Mouse (Mus musculus) gastrocnemius, adult 8-10 months (tissue): ENCODE results near the gene Gm20388. TPM values are rescaled to one million over a fixed set of nuclear protein-coding genes. Genes with fewer than 3 reads are reported as not detected.
"Not testable (repeated sequence)": the region's sequence is repeated elsewhere in the genome, so short reads cannot be mapped to it uniquely, and the experiment has no call there.

Experiments
- DNase-seq, 2 experiments: peaks; one replicate each; pipeline ENCODE4 v3.0.0; 2022; ENCODE audit warnings: low spot score in 2 of 2
- total RNA-seq, 4 experiments: library from RNA; stranded (reverse); gene quantifications; 2 replicates each; pipeline ENCODE4 v1.2.4; 2022

Gene Gm20388
- total RNA-seq, 4 experiments from 2014 or later: 4.4 to 20.0 (median 7.9) TPM; not detected in 1

GRCm38 (mm10) chr8:121393111-121393510 is 1482.5 kb downstream of the Gm20388 start:
- DNase-seq: no peak

GRCm38 (mm10) chr8:121394686-121395085 is 1484.0 kb downstream of the Gm20388 start:
- DNase-seq: no peak

DNA sequence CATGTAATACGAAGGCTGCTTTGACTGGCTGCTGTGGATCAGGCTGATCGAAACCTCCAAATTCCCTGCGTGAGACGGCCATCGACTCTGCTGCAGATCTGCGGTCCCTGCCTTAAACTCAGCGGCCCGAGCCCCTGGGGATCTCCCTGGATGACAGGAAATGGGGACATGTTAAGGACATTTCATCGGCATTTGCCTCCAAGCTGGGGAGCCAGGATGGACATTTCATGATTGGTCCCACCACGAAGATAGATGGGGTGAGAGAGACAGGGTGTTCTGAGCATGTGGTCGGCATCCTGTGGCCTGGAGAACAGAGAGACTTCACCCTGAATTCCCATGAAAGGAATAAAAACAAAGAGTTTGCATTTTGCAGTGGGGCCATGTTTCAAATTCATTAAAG is 1484.7 kb downstream of the Gm20388 start:
- no peak for DNase-seq

DNA sequence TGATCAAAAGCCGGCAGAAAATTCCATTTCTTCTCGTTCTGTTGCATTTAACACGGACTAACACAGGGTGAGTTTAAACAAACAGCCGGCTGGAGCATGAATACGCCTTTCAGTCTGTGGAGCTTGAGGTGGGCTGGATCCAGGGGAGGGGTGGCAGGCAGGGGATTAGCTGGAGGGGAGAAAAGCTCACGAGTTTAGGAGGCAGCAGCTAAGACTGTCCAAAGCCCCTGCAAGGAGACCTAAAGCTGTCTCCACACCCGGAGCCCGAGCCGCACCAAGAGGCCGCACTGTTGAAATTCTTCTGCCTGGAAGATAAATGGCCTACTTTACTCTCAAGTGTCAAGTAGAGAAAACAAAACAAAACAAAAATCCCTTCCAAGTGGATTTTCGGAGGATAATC is 1485.5 kb downstream of the Gm20388 start:
- no peak for DNase-seq

GRCm38 (mm10) chr8:121397201-121397698 is 1486.6 kb downstream of the Gm20388 start:
- no peak for DNase-seq

DNA sequence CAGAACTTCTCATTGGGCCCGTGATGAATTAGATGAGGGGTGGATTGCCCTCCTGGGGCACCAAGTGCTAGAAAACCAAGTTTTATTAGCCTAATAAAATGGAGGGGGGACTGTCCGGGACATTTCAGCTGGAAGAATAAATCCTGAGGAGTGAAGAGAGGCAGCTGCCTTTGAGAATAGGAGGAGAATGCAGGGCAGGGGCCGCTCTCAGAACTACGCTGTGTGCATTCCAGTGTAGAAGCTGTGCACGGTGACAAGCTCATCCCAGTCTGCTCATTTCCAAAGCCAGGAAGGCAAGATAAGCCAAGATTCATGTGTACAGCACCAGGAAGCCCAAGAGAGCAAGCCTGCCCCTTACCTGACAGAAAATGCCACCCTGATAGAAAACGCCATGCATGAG is 1487.4 kb downstream of the Gm20388 start:
- DNase-seq: no peak

- DNase-seq: no peak
Observed at GRCm38 (mm10) chr8:121398724-121399123, 1488.1 kb downstream of the Gm20388 start.

DNA sequence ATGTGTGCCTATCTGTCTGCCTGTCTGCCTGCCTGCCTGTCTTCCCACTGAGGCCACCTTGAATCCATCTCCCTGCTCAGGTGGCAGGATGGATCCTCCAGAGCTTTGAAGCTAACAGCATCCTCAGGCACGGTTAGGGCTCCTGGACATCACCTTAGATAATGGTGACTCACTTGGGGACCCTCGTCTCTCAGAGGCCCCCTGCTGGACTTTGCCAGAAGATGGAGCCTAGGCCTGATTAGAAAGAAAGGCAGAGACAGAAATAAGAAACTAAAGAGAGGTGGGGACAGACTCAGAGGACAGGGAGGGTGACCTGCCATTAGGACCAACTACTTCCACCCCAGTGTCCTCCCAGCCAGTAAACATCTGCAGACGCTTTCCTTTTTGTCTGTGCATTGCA is 1488.5 kb downstream of the Gm20388 start:
- no peak for DNase-seq

DNA sequence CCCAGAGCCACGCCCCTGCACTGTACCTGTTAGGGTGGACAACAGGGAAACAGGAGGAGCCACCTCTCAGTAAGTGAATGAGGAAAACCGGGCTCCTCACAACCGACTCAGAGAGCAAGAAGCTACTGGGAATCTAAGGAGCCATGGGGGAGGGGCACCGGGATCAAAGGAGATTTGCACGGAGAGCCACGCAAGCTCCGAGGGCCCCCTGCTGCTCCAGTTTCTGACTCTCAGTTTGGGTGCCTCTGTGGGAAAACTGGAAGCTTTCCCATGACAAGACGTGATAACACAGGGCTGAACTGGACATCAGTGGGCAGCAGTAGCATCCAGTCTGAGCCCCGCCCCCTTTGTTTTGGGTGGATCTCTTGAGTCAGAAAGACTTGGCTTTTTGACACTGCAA is 1489.9 kb downstream of the Gm20388 start:
- DNase-seq: no peak

DNA sequence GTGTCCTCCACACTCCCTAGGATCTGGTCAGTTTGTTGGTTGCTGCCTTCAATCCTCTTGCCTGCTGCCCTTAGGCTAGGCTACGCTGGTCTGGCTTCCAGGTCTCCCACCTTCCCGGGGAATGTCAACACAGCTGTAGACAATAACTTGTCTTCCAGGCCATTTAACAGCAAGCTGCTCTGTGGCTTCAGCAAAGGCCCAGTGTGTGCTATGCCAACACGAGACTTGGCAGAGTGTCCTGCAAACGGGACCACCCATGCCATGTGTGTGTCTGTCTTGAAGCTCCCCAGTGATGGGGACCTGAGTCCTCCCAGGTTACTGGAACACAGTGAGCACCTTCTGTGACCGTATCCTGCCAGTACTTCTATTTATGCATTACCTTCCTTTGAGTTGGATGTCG is 1493.2 kb downstream of the Gm20388 start:
- DNase-seq: no peak

GRCm38 (mm10) chr8:121418081-121418480 is 1507.4 kb downstream of the Gm20388 start:
- no peak for DNase-seq

- DNase-seq: no peak
Observed at GRCm38 (mm10) chr8:121419551-121419950, 1508.9 kb downstream of the Gm20388 start.

GRCm38 (mm10) chr8:121421009-121421408 is 1510.4 kb downstream of the Gm20388 start:
- DNase-seq: no peak

- DNase-seq: no peak
Observed at GRCm38 (mm10) chr8:121424080-121424479, 1513.4 kb downstream of the Gm20388 start.

- DNase-seq: no peak
Observed at GRCm38 (mm10) chr8:121424600-121424999, 1514.0 kb downstream of the Gm20388 start.

GRCm38 (mm10) chr8:121431499-121431898 is 1520.9 kb downstream of the Gm20388 start:
- no peak for DNase-seq

DNA sequence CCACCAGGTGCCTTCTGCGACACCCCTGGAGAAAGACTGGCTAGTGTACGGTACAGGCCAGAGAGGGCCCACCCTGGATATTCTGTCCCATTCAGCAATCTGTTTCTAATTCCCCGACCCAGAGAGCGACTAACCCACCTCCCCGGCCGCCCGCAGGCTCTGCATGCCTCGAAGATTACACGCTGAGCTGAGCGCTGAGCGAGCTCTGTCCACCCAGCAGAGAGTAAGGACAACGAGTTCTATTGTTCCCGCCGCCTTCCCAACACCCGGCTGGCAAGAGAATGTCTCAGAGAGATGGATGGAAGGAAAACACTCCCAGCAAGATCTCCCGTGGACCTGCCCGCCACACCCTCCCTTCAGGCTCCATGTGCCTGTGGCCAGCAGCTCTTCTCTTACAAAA is 1522.8 kb downstream of the Gm20388 start:
- no peak for DNase-seq

- no peak for DNase-seq
Observed at GRCm38 (mm10) chr8:121436656-121437055, 1526.0 kb downstream of the Gm20388 start.

GRCm38 (mm10) chr8:121437506-121437905 is 1526.9 kb downstream of the Gm20388 start:
- DNase-seq: no peak

GRCm38 (mm10) chr8:121438111-121438510 is 1527.5 kb downstream of the Gm20388 start:
- no peak for DNase-seq

DNA sequence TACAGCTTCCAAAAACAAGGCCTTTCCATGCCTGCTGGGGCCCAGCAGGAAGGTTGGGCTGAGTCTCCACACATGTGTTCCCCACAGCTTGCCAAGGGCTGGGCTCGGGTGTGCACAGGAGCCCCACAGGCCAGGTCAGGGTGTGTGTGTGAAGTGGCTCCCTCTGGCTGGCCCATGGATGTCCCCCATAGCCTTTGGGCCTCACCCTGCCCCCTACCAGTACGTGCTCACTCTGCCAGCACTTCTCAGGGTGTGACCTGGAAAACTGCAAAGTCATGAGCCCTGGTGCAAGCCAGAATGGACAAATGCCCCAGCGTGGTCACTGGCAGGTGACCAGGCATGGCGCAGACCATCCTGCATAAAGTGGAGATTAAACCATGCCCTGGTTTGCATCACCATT is 1528.7 kb downstream of the Gm20388 start:
- no peak for DNase-seq

- DNase-seq: no peak
Observed at GRCm38 (mm10) chr8:121443361-121443760, 1532.7 kb downstream of the Gm20388 start.

- DNase-seq: not testable (repeated sequence)
Observed at GRCm38 (mm10) chr8:121444521-121444920, 1533.9 kb downstream of the Gm20388 start.

GRCm38 (mm10) chr8:121445027-121445471 is 1534.4 kb downstream of the Gm20388 start:
- DNase-seq: no peak
